Comparison of ENCODE assay signal across 17 mouse cellular contexts in the genomic region with DNA sequence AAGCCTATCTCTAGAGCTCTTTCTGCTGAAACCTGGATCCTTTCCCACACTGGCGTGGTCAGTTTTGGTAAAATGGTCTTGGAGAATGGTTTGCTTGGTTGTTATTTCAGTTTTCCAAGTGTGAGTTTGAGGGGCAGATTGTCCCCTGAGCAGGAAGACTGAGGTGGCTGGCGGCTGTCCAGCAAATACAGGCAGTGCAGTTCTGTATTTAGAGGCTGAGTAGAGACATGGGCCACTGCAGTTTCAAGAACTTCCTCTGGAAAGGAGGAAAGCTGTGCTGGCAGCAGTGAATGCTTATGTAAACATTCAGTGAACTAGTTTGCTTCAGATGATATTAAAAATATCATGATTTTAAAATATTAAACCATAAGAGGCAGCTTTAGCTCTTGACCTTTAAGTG. TPM values are rescaled to one million over a fixed set of nuclear protein-coding genes. Genes with fewer than 3 reads are reported as not detected.
DNase-seq lines count a peak whose midpoint lies in the region; ATAC-seq and TF ChIP-seq lines count a peak whose summit lies in the region.
"Had no signal": no experiment of that assay in that cellular context is flagged by ENCODE, and none has a peak within 500 bp of the region (broad histone marks: within the 10 kb centered on the region; RNA-seq: fewer than 3 reads in every experiment).

No protein-coding gene starts in this region.

- no peaks in the 10 kb centered on the region for H3K4me1 ChIP-seq in liver, adult 2 months (ENCODE audit: control insufficient read depth, insufficient read depth, low read length)
- no peaks in the 10 kb centered on the region for H3K4me1 ChIP-seq in midbrain, embryonic 13.5 days (replicated peaks)
- H3K4me1 ChIP-seq: neural tube, embryonic 15.5 days; stomach, embryonic 15.5 days had no signal

- H3K27me3 ChIP-seq in liver, adult 2 months (ENCODE audit: control insufficient read depth, insufficient read depth, low read length): no peaks in the 10 kb centered on the region
- no peaks in the 10 kb centered on the region for H3K27me3 ChIP-seq in midbrain, embryonic 13.5 days
- H3K27me3 ChIP-seq: neural tube, embryonic 15.5 days; stomach, embryonic 15.5 days had no signal

- no peak overlapping the region for H3K4me2 ChIP-seq in midbrain, embryonic 13.5 days (replicated peaks)
- H3K4me2 ChIP-seq: neural tube, embryonic 15.5 days; stomach, embryonic 15.5 days had no signal

- ATAC-seq in hematopoietic stem cell, adult 5-6 weeks (replicated peaks in 1 of 2; ENCODE audit: insufficient read depth in 1 of 2, low FRiP score in 2 of 2, low TSS enrichment in 1 of 2, low read depth in 1 of 2, poor library complexity in 2 of 2, severe bottlenecking in 2 of 2): peak; percentile 75 to 91
- peak; percentile 46; the same call in 1 of the 2 replicates for ATAC-seq in megakaryocyte progenitor cell, adult 5-6 weeks (replicated peaks; ENCODE audit: poor library complexity)
- no peak for ATAC-seq in midbrain, embryonic 13.5 days
- ATAC-seq: intestine, postnatal 0 days; midbrain, embryonic 16.5 days had no signal

- no peak for TF ChIP-seq CTCF in liver, adult 2 months (IDR thresholded peaks at IDR 0.05; ENCODE audit: low read depth, low read length)

- H3K9me3 ChIP-seq in midbrain, embryonic 13.5 days: no peaks in the 10 kb centered on the region
- H3K9me3 ChIP-seq: neural tube, embryonic 15.5 days; stomach, embryonic 15.5 days had no signal

- no peaks in the 10 kb centered on the region for H3K36me3 ChIP-seq in liver, adult 2 months (ENCODE audit: control insufficient read depth, insufficient read depth, low read length)
- H3K36me3 ChIP-seq in midbrain, embryonic 13.5 days: no peaks in the 10 kb centered on the region
- H3K36me3 ChIP-seq: neural tube, embryonic 15.5 days; stomach, embryonic 15.5 days had no signal

- no peak overlapping the region for H3K9ac ChIP-seq in liver, adult 2 months (ENCODE audit: low read depth, low read length)
- H3K9ac ChIP-seq in midbrain, embryonic 13.5 days (replicated peaks): no peak overlapping the region
- H3K9ac ChIP-seq: neural tube, embryonic 15.5 days; stomach, embryonic 15.5 days had no signal

- no peak for TF ChIP-seq POLR2A in liver, adult 2 months (IDR thresholded peaks at IDR 0.05; ENCODE audit: extremely low read depth, insufficient read depth, low read length)

- H3K27ac ChIP-seq in liver, adult 2 months (replicated peaks; ENCODE audit: insufficient read depth, low read depth, low read length): no peak overlapping the region
- no peak overlapping the region for H3K27ac ChIP-seq in midbrain, embryonic 13.5 days
- H3K27ac ChIP-seq: neural tube, embryonic 15.5 days; stomach, embryonic 15.5 days had no signal

- peak; percentile 5 to 7 for DNase-seq in cerebellum, postnatal 14 days
- no peak for DNase-seq in cerebellum, adult 11 months
- DNase-seq in liver, adult 2 months (ENCODE audit: extremely low read depth, low read depth, low spot score): peak; percentile 7
- DNase-seq in liver: no peak
- DNase-seq in thymus, postnatal 25 days: no peak
- DNase-seq: embryo, embryonic 11 days had no signal

- H3K79me2 ChIP-seq in liver, adult 2 months (ENCODE audit: control insufficient read depth, insufficient read depth, low read length): no peaks in the 10 kb centered on the region

- H3K4me3 ChIP-seq in liver, adult 2 months (ENCODE audit: insufficient read depth, low read depth, low read length): no peak overlapping the region
- no peak overlapping the region for H3K4me3 ChIP-seq in midbrain, embryonic 13.5 days (replicated peaks)
- H3K4me3 ChIP-seq: neural tube, embryonic 15.5 days; stomach, embryonic 15.5 days had no signal

- 70% methylated on average over 2 of the region's 2 CpGs for WGBS in liver, adult 2 months
- 83% methylated on average over 2 of the region's 2 CpGs for WGBS in midbrain, embryonic 13.5 days

RNA-seq across cellular contexts. Expression of a gene that starts 33.2 kb away (rescaled TPM):
- total RNA-seq in liver, adult 2 months (2014; rRNA removed): not detected in 2 replicates
- polyA plus RNA-seq in liver, adult 2 months (2012; rRNA removed): not detected in 2 replicates
- total RNA-seq in hematopoietic stem cell, adult 5-6 weeks (2017): not detected in 2 replicates
- not detected in 2 replicates for total RNA-seq in megakaryocyte progenitor cell, adult 5-6 weeks (2015)
- total RNA-seq in megakaryocyte progenitor cell, adult 5-6 weeks (2017): not detected in 2 replicates
- not detected in 2 replicates for polyA plus RNA-seq in midbrain, embryonic 13.5 days (2015; fragmentation: Nextera tagmentation; extraction: Ambion mirVana)
- total RNA-seq: layer of hippocampus, adult 8-10 months; left cerebral cortex, postnatal 36 days had no signal
- polyA plus RNA-seq: C2C12; intestine, postnatal 0 days; liver, embryonic 16.5 days; neural tube, embryonic 15.5 days; stomach, embryonic 15.5 days had no signal

Comparison
In these comparisons a context has a peak if more than half of its experiments do, and no peak if none do; other contexts are left out.
1. DNase-seq: peak in cerebellum, postnatal 14 days (2 of 2) and liver, adult 2 months (single experiment); none in cerebellum, adult 11 months (single experiment), liver (single experiment) and thymus, postnatal 25 days (single experiment).